Mouse (Mus musculus): ENCODE data around the gene Col25a1.

Gene Col25a1

DNA sequence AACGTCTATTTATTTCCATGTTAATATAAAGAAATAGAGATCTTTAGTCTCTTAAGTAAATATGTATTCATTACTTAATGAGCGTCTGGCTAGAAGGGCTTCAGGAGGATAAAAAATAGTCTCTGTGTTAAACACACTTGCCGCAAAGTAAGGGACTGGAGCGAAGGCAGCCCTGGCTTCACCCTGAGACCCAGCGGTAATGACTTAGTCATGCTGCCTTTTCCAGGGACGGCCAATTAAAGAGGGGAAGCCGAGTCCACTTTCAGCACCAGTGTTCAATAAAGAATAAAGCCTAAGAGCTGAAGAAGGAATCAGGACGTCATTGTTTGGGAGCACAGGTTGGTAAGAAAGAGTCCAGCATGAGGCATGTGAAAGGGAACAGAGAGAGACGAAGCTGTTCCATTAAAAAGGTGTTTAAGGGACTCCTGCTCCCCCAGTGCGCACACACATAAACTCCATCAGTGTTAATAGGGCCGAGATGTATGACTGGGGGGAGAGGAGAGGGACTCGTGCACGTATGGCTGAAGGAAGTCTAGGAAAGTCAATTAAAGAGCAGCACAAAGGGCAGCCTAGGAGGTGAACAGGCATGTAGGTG, 30.1 kb downstream of the Col25a1 start:
- no peak for DNase-seq (ENCODE audit: low spot score in 2 of 2)

DNA sequence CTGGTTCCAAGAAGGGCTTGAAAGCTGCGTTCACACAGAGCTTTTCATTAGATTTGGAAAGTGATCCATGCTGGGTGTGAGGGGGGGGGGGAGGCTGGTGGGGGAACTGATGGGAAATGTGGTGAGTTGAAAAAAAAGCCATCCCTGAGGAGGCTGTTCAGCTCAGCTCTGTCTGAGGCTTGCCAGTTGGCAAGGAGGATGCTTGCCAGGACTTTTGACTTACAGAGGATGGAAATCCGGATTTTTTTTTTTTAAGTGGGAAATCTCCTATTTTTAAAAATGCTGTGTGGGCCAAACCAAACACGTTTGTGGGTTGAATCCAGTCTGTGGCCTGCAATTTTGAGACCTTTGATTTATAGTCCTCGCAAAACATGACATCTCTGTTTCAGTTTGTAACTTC, 35.6 kb downstream of the Col25a1 start:
- DNase-seq (ENCODE audit: low spot score in 2 of 2): no peak

DNA sequence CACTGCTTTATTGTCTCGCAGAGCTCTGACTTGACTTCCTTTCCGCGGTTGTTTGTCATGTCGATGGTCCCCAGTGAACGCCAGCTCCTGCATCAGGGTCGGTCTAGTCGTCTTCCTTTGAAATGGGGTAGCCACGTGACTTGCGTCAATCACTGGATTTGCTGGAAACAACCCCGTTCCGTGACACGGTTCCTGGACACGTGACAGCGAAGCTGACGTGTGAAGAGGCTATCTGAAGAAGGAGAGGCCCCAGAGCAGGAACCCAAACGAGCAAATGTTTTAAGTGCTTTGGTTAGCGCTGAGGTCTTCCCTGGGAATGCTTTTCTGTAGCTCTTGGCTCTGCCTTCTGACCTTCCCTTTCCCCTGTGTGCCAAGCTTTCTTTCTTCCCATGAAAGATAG, 41.5 kb downstream of the Col25a1 start:
- no peak for DNase-seq (ENCODE audit: low spot score in 2 of 2)

GRCm38 (mm10) chr3:130180181-130180940, 49.1 kb downstream of the Col25a1 start:
- DNase-seq (ENCODE audit: low spot score in 2 of 2): peak in 1 of 2 experiments; percentile 9

GRCm38 (mm10) chr3:130180964-130181590, 49.8 kb downstream of the Col25a1 start:
- DNase-seq (ENCODE audit: low spot score in 2 of 2): no peak

DNA sequence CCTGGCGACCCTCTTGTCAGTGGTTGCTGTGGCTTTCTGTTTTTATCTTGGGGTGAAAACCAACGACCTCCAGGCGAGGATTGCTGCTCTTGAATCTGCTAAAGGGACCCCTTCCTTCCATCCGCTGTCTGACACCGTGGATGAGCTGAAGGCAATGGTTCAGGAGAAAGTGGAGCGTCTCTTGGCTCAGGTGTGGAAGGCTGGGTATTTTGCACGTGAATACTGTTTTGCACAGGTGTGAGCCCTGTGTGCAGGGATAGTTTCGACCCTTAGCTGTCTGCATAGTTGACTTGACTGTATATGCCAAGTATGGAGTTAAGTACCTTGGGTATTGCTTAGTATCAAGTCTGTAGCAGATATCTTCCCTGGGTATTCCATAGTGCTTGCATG, 50.3 kb downstream of the Col25a1 start:
- DNase-seq (ENCODE audit: low spot score in 2 of 2): no peak

- DNase-seq (ENCODE audit: low spot score in 2 of 2): no peak
These were observed 51.1 kb downstream of the Col25a1 start for GRCm38 (mm10) chr3:130182450-130182849.

DNA sequence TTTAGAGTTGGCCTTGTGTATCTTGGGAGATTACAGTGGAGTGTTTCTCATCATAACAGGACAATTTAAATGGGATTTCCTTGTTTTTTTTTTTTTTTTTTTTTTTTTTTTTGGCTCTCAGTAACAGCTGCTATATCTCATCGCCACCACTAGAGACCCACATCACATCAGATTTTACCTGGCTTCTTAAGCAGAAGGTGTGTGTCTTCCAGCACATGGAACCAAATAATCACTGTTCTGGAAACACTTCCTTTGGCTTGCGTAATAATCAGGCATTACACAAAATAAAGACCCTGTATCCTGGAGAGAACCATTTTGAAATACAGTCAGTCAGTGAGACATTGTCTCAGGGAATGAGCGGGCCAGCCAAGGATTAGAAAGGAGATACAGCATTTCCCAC, 53.8 kb downstream of the Col25a1 start:
- DNase-seq (ENCODE audit: low spot score in 2 of 2): no peak

- no peak for DNase-seq (ENCODE audit: low spot score in 2 of 2)
These were observed 56.3 kb downstream of the Col25a1 start for GRCm38 (mm10) chr3:130187588-130187987.

DNA sequence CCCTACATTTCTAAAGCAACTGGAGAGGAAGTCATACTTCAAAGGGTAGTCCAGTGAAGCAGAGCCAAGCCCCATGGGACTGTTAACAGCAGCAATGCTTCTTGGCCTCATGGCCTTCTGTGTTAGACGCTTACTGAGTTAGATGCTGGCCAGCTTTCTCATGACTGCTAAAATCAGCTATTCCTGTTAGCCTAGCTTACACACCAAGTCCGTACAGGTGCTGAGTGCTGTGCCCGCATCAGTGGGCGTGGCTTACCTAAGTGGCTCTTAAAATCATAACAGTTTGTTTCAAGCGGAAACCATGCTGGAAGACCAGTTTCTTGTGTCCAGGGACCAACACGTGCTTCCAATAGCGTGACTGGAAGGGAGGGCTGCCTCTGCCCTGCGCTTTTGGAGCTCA, 62.1 kb downstream of the Col25a1 start:
- no peak for DNase-seq (ENCODE audit: low spot score in 2 of 2)

DNA sequence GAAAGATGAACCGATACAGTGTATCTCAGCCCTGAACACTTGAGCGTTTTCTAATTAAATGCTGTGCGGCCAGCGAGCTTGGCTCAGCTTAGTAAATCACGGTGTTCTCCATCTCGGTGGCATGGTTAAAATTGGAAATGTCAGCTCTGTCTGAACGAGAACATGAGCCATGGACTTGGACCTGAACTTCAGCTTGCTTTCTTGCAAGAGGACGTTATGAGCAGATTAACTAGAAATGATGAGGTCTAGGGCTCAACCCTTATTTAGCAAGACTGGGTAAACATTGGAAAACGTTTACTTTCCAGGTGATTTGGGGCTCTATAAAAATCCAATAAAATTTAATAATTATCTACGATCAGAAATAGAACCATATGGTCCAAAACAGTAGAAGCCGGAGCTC, 83.3 kb downstream of the Col25a1 start:
- no peak for DNase-seq (ENCODE audit: low spot score in 2 of 2)

DNA sequence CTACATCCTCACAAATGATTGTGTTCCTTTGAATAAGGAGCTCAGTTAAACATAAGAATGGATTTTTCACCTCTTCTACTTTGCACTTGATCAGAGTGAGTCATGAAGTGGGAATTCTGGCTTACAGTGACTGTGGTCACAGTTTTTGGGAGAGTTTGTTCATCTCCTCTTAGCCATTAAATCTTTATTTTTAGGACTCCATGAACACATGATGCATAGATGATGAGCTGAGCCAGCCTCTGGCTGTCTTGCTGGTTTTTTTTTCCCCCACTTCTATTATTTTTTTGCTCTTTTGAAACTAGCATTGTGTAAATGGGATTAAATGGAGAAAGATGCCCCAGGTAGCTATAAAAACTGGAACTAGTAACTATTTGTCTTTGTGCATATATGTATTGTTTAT, 84.8 kb downstream of the Col25a1 start:
- DNase-seq (ENCODE audit: low spot score in 2 of 2): no peak

- no peak for DNase-seq (ENCODE audit: low spot score in 2 of 2)
These were observed 85.3 kb downstream of the Col25a1 start for GRCm38 (mm10) chr3:130216646-130217045.

GRCm38 (mm10) chr3:130217705-130218104, 86.4 kb downstream of the Col25a1 start:
- DNase-seq (ENCODE audit: low spot score in 2 of 2): no peak

GRCm38 (mm10) chr3:130218232-130218728, 87.0 kb downstream of the Col25a1 start:
- DNase-seq (ENCODE audit: low spot score in 2 of 2): no peak

GRCm38 (mm10) chr3:130220811-130221210, 89.5 kb downstream of the Col25a1 start:
- DNase-seq (ENCODE audit: low spot score in 2 of 2): no peak

- no peak for DNase-seq (ENCODE audit: low spot score in 2 of 2)
These were observed 96.9 kb downstream of the Col25a1 start for GRCm38 (mm10) chr3:130228186-130228585.

DNA sequence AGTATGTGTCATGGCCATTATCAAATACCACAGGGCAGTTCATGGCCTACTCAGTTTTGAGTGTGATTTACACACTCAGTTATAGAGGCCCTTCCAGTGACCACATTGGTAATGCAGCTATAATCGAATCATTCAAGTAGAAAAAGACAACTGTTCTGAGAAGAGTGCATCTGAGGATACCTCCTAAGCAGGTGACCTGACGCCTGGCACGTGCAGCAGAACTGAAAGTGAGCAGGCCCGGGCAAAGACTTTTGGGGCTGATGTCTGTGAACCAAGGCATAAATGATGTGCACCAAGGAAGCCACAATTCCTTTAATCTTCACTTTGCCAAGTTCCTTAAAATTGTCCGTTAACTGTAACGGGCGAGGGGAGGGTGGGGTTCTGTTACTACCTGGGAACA, 101.6 kb downstream of the Col25a1 start:
- DNase-seq (ENCODE audit: low spot score in 2 of 2): no peak

DNA sequence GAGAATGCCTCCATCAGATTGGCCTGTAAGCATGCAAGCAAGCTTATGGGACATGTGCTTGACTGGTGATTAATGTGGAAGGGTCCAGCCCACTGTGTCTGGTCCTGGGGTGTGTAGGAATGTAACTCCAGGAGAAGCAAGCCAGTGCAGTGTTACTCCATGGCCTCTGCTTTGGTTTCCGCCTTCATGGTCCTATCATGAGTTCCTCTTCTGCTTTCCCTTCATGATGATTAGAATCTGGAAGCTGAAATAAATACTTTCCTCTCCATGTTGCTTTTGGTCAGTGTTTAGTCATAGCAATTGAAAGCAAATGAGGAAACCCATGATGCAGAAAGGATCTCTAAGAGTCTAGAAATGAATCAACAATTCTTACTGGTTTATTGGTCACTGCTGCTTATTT, 103.9 kb downstream of the Col25a1 start:
- no peak for DNase-seq (ENCODE audit: low spot score in 2 of 2)

DNA sequence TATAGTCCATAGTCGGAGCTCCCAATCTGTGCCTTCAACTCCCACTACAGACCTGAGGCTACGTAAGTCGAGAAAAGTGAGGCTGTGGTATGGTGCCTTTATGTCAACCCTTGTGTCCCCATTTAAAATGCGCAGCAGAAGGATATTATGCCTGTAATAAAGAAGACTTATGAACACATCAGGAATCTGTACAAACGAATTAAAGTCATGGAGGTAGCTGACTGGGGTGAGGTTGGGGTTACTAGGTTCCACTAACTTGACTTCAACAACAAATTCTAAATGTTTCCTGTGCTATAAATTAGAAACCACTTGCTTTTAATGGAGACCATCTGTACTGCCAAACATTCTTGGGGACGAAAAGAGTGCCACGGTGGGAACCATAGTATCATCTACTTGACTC, 104.8 kb downstream of the Col25a1 start:
- DNase-seq (ENCODE audit: low spot score in 2 of 2): no peak

GRCm38 (mm10) chr3:130237852-130238251, 106.6 kb downstream of the Col25a1 start:
- no peak for DNase-seq (ENCODE audit: low spot score in 2 of 2)

DNA sequence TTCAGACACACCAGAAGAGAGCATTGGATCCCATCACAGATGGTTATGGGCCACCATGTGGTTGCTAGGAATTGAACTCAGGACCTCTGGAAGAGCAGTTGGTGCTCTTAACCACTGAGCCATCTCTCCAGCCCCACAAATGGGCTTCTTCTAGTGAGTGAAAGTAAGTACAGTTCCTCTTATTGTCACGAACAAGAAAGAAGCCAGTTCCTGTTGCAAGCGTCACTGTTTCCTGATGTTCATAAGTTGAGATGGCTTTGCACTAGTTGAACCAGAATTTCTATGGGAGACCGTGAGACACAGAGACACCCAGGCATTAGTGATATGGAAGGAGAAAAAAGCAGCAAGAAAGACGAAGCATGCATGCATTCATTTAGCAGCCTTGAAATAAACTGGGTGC, 110.6 kb downstream of the Col25a1 start:
- DNase-seq (ENCODE audit: low spot score in 2 of 2): no peak

Data from natural killer cell, adult 2 months (primary cell).